Mouse (Mus musculus) retina, adult 2 months (tissue): ENCODE data around the gene Epc2.

Experiments
- DNase-seq: peaks from one replicate; pipeline ENCODE4 v3.0.0-alpha.2; 2012; ENCODE audit warnings: low read depth, low spot score

The Epc2 gene

GRCm38 (mm10) chr2:49569862-49570777 is 118.8 kb downstream of the Epc2 start:
- DNase-seq, result no peak

GRCm38 (mm10) chr2:49570778-49571101 is 119.5 kb downstream of the Epc2 start:
- DNase-seq, result no peak

- DNase-seq, result no peak
Observed at GRCm38 (mm10) chr2:49571159-49571920, 120.1 kb downstream of the Epc2 start.

GRCm38 (mm10) chr2:49572111-49572642 is 120.9 kb downstream of the Epc2 start:
- DNase-seq, result no peak

- no peak for DNase-seq
Observed at GRCm38 (mm10) chr2:49572684-49573083, 121.4 kb downstream of the Epc2 start.

- no peak for DNase-seq
Observed at GRCm38 (mm10) chr2:49573282-49573681, 122.0 kb downstream of the Epc2 start.

GRCm38 (mm10) chr2:49580585-49580984 is 129.3 kb downstream of the Epc2 start:
- DNase-seq, result no peak

GRCm38 (mm10) chr2:49582546-49582945 is 131.3 kb downstream of the Epc2 start:
- DNase-seq, result no peak

- no peak for DNase-seq
Observed at GRCm38 (mm10) chr2:49583311-49583710, 132.0 kb downstream of the Epc2 start.

- DNase-seq, result no peak
Observed at GRCm38 (mm10) chr2:49590450-49590849, 139.2 kb downstream of the Epc2 start.

GRCm38 (mm10) chr2:49592926-49593325 is 141.6 kb downstream of the Epc2 start:
- DNase-seq, result no peak

GRCm38 (mm10) chr2:49594886-49595285 is 143.6 kb downstream of the Epc2 start:
- DNase-seq, result no peak

- DNase-seq, result no peak
Observed at GRCm38 (mm10) chr2:49596318-49596717, 145.0 kb downstream of the Epc2 start.

- no peak for DNase-seq
Observed at GRCm38 (mm10) chr2:49600021-49600681, 148.9 kb downstream of the Epc2 start.
